Mouse (Mus musculus): Measurements from ENCODE around the gene Plekhf1.

Plekhf1 gene

GRCm38 (mm10) chr7:38179896-38180295 lies 47.9 kb downstream of the Plekhf1 start:
- peaks cover 29% of the 10 kb centered on the region for H3K4me1 ChIP-seq (replicated peaks; ENCODE audit: low read depth, low read length)
- TF ChIP-seq NANOG (IDR thresholded peaks at IDR 0.05; ENCODE audit: borderline replicate concordance, low read length) (no peak), POU5F1 (IDR thresholded peaks at IDR 0.05; ENCODE audit: borderline replicate concordance, low read length) (no peak), CTCF (conservative IDR thresholded peaks at IDR 0.05; ENCODE audit: low read length) (no peak)
- H3K4me3 ChIP-seq (replicated peaks; ENCODE audit: low read length), result no peak overlapping the region
- H3K9me3 ChIP-seq (ENCODE audit: low read length), result no peaks in the 10 kb centered on the region
- H3K27me3 ChIP-seq (ENCODE audit: insufficient read depth, low read length), result peaks cover 25% of the 10 kb centered on the region
- H3K36me3 ChIP-seq (ENCODE audit: insufficient read depth, low read length), result no peaks in the 10 kb centered on the region

- no peak overlapping the region for H3K4me3 ChIP-seq (replicated peaks; ENCODE audit: low read length)
- 0 out of 2 replicates have a peak, but pooled peaks cover 3% of the 10 kb centered on the region for H3K9me3 ChIP-seq (ENCODE audit: low read length)
- no peak for TF ChIP-seq NANOG (IDR thresholded peaks at IDR 0.05; ENCODE audit: borderline replicate concordance, low read length)
- no peak for TF ChIP-seq POU5F1 (IDR thresholded peaks at IDR 0.05; ENCODE audit: borderline replicate concordance, low read length)
- no peak for TF ChIP-seq CTCF (conservative IDR thresholded peaks at IDR 0.05; ENCODE audit: low read length)
- peaks cover 42% of the 10 kb centered on the region for H3K27me3 ChIP-seq (ENCODE audit: insufficient read depth, low read length)
- H3K36me3 ChIP-seq (ENCODE audit: insufficient read depth, low read length), result no peaks in the 10 kb centered on the region
- H3K4me1 ChIP-seq (replicated peaks; ENCODE audit: low read depth, low read length), result peaks cover 42% of the 10 kb centered on the region
Measured at GRCm38 (mm10) chr7:38176056-38176455, 51.8 kb downstream of the Plekhf1 start.

GRCm38 (mm10) chr7:38174321-38175148 lies 53.3 kb downstream of the Plekhf1 start:
- H3K27me3 ChIP-seq (ENCODE audit: insufficient read depth, low read length), result peaks cover 39% of the 10 kb centered on the region
- no peaks in the 10 kb centered on the region for H3K36me3 ChIP-seq (ENCODE audit: insufficient read depth, low read length)
- peak overlapping the region; percentile 72 for H3K4me3 ChIP-seq (replicated peaks; ENCODE audit: low read length)
- TF ChIP-seq CTCF (conservative IDR thresholded peaks at IDR 0.05; ENCODE audit: low read length) (no peak), POU5F1 (IDR thresholded peaks at IDR 0.05; ENCODE audit: borderline replicate concordance, low read length) (no peak), NANOG (IDR thresholded peaks at IDR 0.05; ENCODE audit: borderline replicate concordance, low read length) (no peak)
- H3K4me1 ChIP-seq (replicated peaks; ENCODE audit: low read depth, low read length), result peaks cover 42% of the 10 kb centered on the region
- 0 out of 2 replicates have a peak, but pooled peaks cover 3% of the 10 kb centered on the region for H3K9me3 ChIP-seq (ENCODE audit: low read length)

GRCm38 (mm10) chr7:38173871-38174270 lies 53.9 kb downstream of the Plekhf1 start:
- 0 out of 2 replicates have a peak, but pooled peaks cover 3% of the 10 kb centered on the region for H3K9me3 ChIP-seq (ENCODE audit: low read length)
- no peak for TF ChIP-seq NANOG (IDR thresholded peaks at IDR 0.05; ENCODE audit: borderline replicate concordance, low read length)
- no peak for TF ChIP-seq CTCF (conservative IDR thresholded peaks at IDR 0.05; ENCODE audit: low read length)
- TF ChIP-seq POU5F1 (IDR thresholded peaks at IDR 0.05; ENCODE audit: borderline replicate concordance, low read length), result no peak
- no peaks in the 10 kb centered on the region for H3K36me3 ChIP-seq (ENCODE audit: insufficient read depth, low read length)
- peak overlapping the region; percentile 72 for H3K4me3 ChIP-seq (replicated peaks; ENCODE audit: low read length)
- H3K27me3 ChIP-seq (ENCODE audit: insufficient read depth, low read length), result peaks cover 39% of the 10 kb centered on the region
- H3K4me1 ChIP-seq (replicated peaks; ENCODE audit: low read depth, low read length), result peaks cover 42% of the 10 kb centered on the region

- Histone ChIP-seq H3K4me3 (replicated peaks; ENCODE audit: low read length) (peak overlapping the region; percentile 68; the same call in 1 of the 2 replicates), H3K9me3 (ENCODE audit: low read length) (0 out of 2 replicates have a peak, but pooled peaks cover 3% of the 10 kb centered on the region), H3K27me3 (ENCODE audit: insufficient read depth, low read length) (peaks cover 9% of the 10 kb centered on the region), H3K4me1 (replicated peaks; ENCODE audit: low read depth, low read length) (peaks cover 39% of the 10 kb centered on the region), H3K36me3 (ENCODE audit: insufficient read depth, low read length) (no peaks in the 10 kb centered on the region)
- TF ChIP-seq NANOG (IDR thresholded peaks at IDR 0.05; ENCODE audit: borderline replicate concordance, low read length) (no peak), POU5F1 (IDR thresholded peaks at IDR 0.05; ENCODE audit: borderline replicate concordance, low read length) (no peak), CTCF (conservative IDR thresholded peaks at IDR 0.05; ENCODE audit: low read length) (peak; percentile 83)
Measured at GRCm38 (mm10) chr7:38167724-38168141, 60.1 kb downstream of the Plekhf1 start.
